Mouse (Mus musculus) retina, postnatal 1 day (tissue): Measurements from ENCODE around the gene Clptm1.

Experiments used
- DNase-seq: peaks from one replicate; pipeline ENCODE4 v3.0.0-alpha.2; 2012

Clptm1 gene

DNA sequence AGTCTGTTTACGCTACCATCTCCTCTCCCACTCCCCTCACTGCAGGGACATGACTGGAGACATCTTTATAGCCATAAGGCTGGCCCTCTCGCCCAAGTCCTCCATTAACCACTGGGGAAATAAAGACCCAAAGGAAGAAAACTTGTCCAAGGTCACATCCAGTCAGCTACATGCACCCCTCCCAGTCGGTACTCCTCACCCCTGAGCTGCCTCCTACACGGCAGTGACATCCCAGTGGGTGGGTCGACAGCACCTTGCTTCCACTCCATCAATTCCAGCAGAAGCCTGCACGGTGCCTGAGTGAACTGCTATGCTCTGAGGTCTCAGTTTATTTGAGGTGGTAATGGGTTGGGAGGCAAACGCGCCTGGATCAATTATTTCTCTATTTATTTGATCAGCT is 893 bp downstream of the Clptm1 start:
- no peak for DNase-seq

DNA sequence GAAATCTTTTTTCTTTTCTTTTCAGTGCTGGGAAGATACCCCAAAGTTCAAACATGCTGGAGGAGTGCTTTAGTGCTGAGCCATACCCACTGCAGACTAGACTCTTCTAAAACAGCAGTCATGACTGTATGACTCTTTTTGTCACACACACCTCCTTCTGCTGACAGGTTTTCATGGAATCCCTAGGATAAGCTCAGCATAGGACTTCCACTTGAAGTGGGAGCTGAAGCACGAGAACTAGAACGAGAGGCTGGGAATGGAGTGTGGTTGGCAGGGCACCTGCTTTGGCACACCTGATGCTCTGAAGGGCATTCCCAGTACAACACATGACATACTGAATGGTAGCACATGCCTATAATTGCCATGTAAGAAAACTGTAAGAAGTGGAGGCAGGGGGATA is 12.2 kb downstream of the Clptm1 start:
- DNase-seq: no peak

GRCm38 (mm10) chr7:19651063-19651786 is 13.6 kb downstream of the Clptm1 start:
- DNase-seq: no peak

- no peak for DNase-seq
These were observed 23.6 kb downstream of the Clptm1 start for GRCm38 (mm10) chr7:19641223-19641622.

- DNase-seq: no peak
These were observed 29.6 kb downstream of the Clptm1 start for GRCm38 (mm10) chr7:19635074-19635827.

DNA sequence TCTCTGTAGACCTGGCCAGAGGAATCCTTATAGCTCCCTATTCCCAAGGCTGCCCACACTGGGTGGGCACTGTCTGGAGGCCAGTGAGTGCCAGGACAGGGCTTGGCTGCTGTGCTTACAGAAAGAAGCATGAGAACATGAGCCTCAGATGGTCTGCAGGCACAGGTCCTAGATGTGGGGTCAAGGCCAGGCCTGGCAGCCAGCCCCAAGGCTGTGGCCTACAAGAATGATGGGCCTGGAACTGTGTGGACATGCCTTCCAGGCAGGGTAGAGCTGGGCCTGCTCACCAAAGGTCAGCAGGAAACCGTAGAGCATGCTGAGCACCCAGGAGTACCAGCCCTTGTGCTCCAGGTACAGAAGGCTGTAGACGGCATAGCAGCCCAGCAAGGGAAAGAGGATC is 30.2 kb downstream of the Clptm1 start:
- DNase-seq: no peak

- DNase-seq: no peak
These were observed 31.0 kb downstream of the Clptm1 start for GRCm38 (mm10) chr7:19633855-19634254.

DNA sequence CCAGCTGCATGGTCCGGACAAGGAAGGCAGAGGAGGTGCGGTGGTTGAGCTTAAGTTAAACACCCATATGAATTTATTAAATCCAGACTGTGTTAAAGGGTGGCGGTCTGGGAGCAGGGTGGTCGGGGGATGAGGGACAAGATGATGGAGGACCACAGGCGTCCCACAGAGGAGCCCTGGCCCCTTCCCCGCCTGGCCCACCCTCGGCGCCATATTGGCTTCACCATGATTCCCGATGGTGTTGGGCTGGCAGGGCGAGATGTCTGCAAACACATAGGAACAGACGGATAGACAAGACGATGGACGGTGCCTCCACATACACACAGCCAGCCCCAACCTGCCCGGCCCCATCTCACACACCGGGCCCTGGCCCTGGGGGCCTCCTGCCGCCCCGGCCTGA is 31.6 kb downstream of the Clptm1 start:
- DNase-seq: no peak

DNA sequence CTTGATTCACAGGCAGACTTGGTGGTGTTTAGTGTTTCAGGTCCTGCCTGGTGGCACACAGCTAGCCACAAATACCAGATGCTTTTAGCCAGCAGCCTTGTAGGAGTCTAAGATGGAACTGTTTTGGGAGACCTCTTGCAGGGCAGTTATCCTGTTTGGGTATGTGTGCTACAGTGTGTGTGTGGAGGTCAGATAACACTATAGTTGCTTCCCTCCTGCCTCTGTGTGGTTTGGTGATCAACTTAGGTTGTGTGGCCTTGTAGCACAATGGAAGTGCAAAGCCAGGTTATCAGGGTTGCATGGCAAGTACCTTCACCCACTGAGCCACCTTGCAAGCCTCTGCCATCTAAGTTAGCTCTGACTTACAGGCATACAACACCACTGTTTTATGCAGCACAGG is 32.1 kb downstream of the Clptm1 start:
- DNase-seq: no peak

DNA sequence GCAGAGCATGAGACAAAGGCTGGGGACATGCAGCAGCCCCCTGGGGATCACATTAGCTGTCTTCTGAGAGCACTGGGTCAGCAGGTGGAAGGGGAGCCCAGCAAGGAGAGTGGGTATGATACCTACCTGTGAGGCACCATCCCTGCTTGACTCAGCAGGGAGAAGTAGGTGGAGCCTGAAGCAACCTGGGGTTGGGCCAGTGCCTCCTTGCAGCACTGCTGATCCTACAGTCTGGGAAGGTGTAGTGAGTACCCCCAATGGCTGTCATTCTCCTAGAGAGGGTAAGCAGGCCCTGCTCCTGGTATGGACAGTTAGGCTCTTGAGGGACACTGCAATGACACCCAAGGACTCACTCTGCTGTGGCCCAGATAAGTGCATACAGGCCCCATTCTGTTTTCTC is 32.6 kb downstream of the Clptm1 start:
- DNase-seq: no peak

DNA sequence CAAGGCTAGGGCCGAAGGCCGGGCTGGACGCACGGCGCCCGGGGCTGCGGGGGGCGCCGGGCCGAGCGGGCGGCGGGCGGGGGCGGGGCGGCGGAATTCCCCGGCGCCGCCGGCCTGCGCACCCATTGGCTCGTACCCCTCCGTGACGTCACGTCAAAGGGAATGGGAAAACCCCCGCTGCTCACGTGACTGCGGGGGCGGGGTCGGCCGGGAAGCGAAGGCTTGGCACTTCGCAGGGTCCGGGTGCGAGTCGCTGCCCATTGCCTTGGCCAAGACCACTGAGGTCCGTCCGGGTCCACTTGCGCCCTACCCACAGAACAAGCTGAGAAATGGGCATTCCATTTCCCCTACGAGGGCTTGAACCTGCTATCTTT is 35.5 kb downstream of the Clptm1 start, which contains the start of gene Relb:
Relb (minus strand) TSS at position 78 of the 374 bp plus-strand sequence.
- DNase-seq: peak; percentile 93

- peak; percentile 92 for DNase-seq
These were observed 36.1 kb downstream of the Clptm1 start for GRCm38 (mm10) chr7:19628536-19629360.

- no peak for DNase-seq
These were observed 36.7 kb downstream of the Clptm1 start for GRCm38 (mm10) chr7:19628192-19628535.

DNA sequence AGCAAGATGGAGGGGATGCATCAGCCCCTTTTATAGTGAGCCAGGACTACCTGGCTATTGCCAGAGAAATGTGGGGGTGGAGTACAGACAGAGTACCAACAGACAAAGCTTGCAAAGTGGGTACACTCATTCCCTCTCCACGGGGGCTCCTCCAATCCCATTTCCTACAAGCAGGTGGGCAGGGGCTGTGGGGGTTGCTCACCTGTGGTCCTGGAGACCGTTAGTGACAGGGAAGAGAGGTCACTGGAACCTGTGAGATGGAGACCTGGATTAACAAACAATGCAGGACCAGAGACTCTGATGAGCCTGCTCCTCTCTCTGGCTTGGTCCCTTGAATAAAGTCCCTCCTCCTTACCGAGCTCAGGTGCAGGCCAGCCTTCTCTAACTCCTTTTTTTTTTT is 37.1 kb downstream of the Clptm1 start:
- DNase-seq: no peak

GRCm38 (mm10) chr7:19623433-19623832 is 41.4 kb downstream of the Clptm1 start:
- DNase-seq: no peak

DNA sequence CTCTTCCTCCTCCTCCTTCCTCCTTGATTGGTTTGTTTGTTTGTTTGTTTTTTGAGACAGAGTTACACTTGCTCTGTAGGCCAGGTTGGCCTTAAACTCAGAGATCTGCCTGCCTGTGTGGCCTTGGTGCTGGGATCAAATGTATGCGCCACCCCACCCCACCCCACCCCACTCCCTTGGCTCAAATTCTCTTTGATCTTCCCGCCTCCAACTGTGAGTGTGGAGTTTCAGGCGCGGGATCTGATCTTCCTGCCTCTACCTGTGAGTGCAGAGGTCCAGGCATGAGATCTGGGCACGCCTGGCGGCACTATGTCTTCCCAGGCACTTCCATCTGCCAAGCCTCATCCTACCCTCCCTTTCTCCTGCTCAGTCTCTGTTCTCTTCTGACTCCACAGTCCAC is 42.6 kb downstream of the Clptm1 start:
- DNase-seq: no peak

GRCm38 (mm10) chr7:19620811-19621210 is 44.0 kb downstream of the Clptm1 start:
- DNase-seq: no peak

GRCm38 (mm10) chr7:19619004-19619801 is 45.6 kb downstream of the Clptm1 start:
- peak; percentile 91 for DNase-seq

GRCm38 (mm10) chr7:19615036-19615577 is 49.7 kb downstream of the Clptm1 start:
- no peak for DNase-seq

DNA sequence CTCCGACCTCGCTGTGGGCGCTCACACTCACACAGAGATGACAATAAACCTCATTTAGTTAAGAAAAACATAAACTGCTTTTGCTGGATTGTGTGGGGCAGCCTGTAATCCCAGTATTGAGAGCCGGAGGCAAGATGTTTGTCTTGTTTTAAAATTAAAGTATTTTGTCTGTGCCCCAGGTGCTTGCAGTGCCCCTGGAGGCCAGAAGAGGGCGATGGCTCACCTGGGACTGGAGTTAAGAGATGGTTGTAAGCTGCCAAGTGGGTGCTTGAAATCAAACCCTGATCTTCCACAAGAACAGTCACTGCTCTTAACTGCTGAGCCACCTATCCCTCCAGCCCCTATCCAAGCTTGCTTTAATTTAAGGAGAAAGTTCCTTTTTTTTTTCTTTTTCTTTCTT is 53.9 kb downstream of the Clptm1 start:
- no peak for DNase-seq

GRCm38 (mm10) chr7:19609641-19610332 is 55.0 kb downstream of the Clptm1 start:
- DNase-seq: no peak

DNA sequence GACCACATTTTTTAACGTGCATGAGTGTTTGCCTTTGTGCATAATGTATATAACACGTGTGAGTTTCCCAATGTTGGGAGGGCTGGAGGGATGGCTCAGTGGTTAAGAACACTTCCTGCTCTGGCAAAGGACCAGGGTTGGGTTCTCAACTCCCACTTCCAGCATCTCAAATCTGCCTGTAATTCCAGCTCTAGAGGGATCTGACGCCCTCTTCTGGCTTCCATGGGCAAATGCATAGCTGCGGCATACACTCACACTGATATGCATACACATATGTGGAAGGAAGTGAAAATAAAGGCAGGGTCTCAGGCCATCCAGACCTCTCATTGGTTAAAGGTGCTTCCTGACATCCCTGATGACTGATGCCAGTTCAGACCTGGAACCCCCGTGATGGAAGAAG is 57.5 kb downstream of the Clptm1 start:
- no peak for DNase-seq
